Mouse (Mus musculus): ENCODE data around the gene Zfp26. TPM values are rescaled to one million over a fixed set of nuclear protein-coding genes. Genes with fewer than 3 reads are reported as not detected.

Gene Zfp26
- polyA plus RNA-seq (2016; fragmentation: Nextera tagmentation; extraction: Ambion mirVana), result 31.2 and 33.6 TPM in 2 replicates

GRCm38 (mm10) chr9:20459377-20460317 is at the start of gene Zfp26:
Gene Zfp26, minus strand, starts transcription at chr9:20460162.
- Histone ChIP-seq H3K27ac (peak within 1 kb of the TSS; percentile 87), H3K4me2 (replicated peaks) (peak within 1 kb of the TSS; percentile 71), H3K9ac (peak within 1 kb of the TSS; percentile 90), H3K27me3 (no peaks in the 10 kb centered on the region), H3K9me3 (replicated peaks) (no peaks in the 10 kb centered on the region), H3K4me3 (peak within 1 kb of the TSS; percentile 66), H3K4me1 (peaks cover 11% of the 10 kb centered on the region), H3K36me3 (peaks cover 19% of the 10 kb centered on the region)
- WGBS, result under 1% methylated on average over 48 of the region's 48 CpGs
- peak; percentile 92 for ATAC-seq (ENCODE audit: low FRiP score)

GRCm38 (mm10) chr9:20509676-20510075 is 49.7 kb upstream of the Zfp26 start:
- H3K4me3 ChIP-seq, result no peak overlapping the region
- no peak for ATAC-seq (ENCODE audit: low FRiP score)
- no peaks in the 10 kb centered on the region for H3K27me3 ChIP-seq
- no peaks in the 10 kb centered on the region for H3K9me3 ChIP-seq (replicated peaks)
- peaks cover 9% of the 10 kb centered on the region; the same call in 1 of the 2 replicates for H3K4me1 ChIP-seq
- H3K9ac ChIP-seq, result no peak overlapping the region
- no peak overlapping the region for H3K27ac ChIP-seq
- 88% methylated on average over 3 of the region's 3 CpGs for WGBS
- H3K36me3 ChIP-seq, result peaks cover 63% of the 10 kb centered on the region
- no peak overlapping the region for H3K4me2 ChIP-seq (replicated peaks)

DNA sequence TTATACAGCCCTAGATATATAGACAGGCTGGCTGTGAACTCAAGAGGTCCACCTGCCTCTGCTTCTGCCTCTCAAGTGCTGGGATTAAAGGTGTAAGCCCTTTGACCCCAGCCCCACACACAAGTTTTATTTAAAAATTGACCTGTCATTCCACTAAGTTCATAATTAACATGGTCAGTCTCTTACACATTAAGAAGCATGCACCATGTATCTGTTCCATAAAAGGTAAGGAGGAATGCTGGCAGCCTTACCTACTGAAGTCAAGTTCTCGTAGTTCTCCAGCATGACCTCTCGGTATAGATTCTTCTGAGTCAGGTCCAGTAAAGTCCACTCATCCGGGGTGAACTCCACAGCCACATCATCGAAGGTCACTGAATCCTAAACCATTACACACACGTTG is 44.8 kb upstream of the Zfp26 start:
- no peaks in the 10 kb centered on the region for H3K27me3 ChIP-seq
- H3K36me3 ChIP-seq, result peaks cover 80% of the 10 kb centered on the region
- H3K4me2 ChIP-seq (replicated peaks), result no peak overlapping the region
- H3K4me1 ChIP-seq, result no peaks in the 10 kb centered on the region
- no peak overlapping the region for H3K4me3 ChIP-seq
- ATAC-seq (ENCODE audit: low FRiP score), result no peak
- no peak overlapping the region for H3K27ac ChIP-seq
- no peak overlapping the region for H3K9ac ChIP-seq
- WGBS, result 90% methylated on average over 5 of the region's 5 CpGs
- no peaks in the 10 kb centered on the region for H3K9me3 ChIP-seq (replicated peaks)

DNA sequence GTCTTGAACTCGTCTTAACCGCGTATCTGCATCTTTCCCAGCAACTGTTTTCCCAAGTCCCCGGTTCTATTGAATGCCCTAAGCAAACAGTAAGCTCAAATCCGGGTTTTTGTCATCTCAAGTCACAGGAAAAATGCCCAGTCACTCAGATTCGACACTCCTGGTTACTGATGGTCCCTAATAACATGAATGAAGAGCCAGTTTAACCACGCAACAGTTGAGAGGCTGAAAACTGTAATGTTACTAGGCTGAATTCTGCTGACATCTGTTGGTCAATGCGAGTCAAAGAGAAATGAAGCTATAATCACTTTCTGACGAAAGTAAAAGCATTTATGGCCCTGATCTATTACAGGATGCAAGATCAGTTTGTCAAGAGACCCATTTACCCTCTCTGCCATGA is 33.3 kb upstream of the Zfp26 start:
- Histone ChIP-seq H3K27me3 (no peaks in the 10 kb centered on the region), H3K4me1 (peaks cover 28% of the 10 kb centered on the region), H3K9me3 (replicated peaks) (no peaks in the 10 kb centered on the region), H3K36me3 (peaks cover 25% of the 10 kb centered on the region), H3K9ac (peak overlapping the region; percentile 89), H3K4me3 (peak overlapping the region; percentile 88), H3K27ac (peak overlapping the region; percentile 97), H3K4me2 (replicated peaks) (peak overlapping the region; percentile 81)
- ATAC-seq (ENCODE audit: low FRiP score), result no peak
- WGBS, result 9% methylated on average over 9 of the region's 9 CpGs

GRCm38 (mm10) chr9:20492527-20493233 is 32.7 kb upstream of the Zfp26 start, which contains the start of gene Zfp426:
Gene Zfp426, minus strand, starts transcription at chr9:20492746.
- Histone ChIP-seq H3K27ac (peak within 1 kb of the TSS; percentile 97), H3K4me2 (replicated peaks) (peak within 1 kb of the TSS; percentile 81), H3K9me3 (replicated peaks) (no peaks in the 10 kb centered on the region), H3K4me1 (peaks cover 28% of the 10 kb centered on the region), H3K36me3 (peaks cover 20% of the 10 kb centered on the region), H3K4me3 (peak within 1 kb of the TSS; percentile 88), H3K9ac (peak within 1 kb of the TSS; percentile 89), H3K27me3 (no peaks in the 10 kb centered on the region)
- peak; percentile 96 for ATAC-seq (ENCODE audit: low FRiP score)
- WGBS, result 2% methylated on average over 40 of the region's 40 CpGs

DNA sequence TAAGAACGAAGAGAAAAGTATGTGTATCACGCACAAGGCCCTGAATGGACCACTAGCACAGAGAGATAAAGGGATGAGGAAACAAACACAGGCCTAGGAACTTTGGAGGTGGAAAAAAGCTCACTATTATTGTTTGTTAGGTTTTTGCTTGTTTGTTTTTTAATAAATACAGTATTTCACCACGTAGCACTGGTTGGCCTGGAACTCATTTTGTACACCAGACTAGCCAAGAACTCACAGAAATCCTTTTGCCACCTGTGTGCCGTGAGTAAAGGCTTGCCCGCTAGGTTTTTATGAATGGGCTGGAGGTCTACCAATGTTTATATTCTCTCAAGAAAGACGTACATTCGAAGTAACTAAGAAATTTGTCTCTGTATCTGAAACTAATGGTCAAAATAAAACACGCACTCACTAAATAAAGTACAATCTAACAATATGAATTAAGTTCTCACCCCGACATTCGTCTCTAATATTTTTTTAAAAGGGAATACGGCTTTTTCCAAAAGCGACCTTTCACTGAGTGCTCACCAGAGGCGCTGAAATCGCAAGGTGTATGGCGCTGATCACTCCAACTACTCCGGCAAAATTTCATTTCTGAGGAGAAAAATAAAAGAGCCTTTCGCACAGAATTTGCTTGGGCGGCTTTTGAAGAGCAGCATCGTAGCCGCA is 32.0 kb upstream of the Zfp26 start:
- ATAC-seq (ENCODE audit: low FRiP score), result no peak
- Histone ChIP-seq H3K4me2 (replicated peaks) (peak overlapping the region; percentile 81), H3K36me3 (peaks cover 14% of the 10 kb centered on the region), H3K27ac (peak overlapping the region; percentile 97), H3K27me3 (no peaks in the 10 kb centered on the region), H3K4me1 (peaks cover 28% of the 10 kb centered on the region), H3K4me3 (peak overlapping the region; percentile 88), H3K9ac (peak overlapping the region; percentile 89), H3K9me3 (replicated peaks) (no peaks in the 10 kb centered on the region)
- 15% methylated on average over 20 of the region's 20 CpGs for WGBS

- no peaks in the 10 kb centered on the region for H3K27me3 ChIP-seq
- H3K9me3 ChIP-seq (replicated peaks), result no peaks in the 10 kb centered on the region
- WGBS, result 91% methylated on average over 5 of the region's 5 CpGs
These were observed 29.6 kb upstream of the Zfp26 start for GRCm38 (mm10) chr9:20489536-20489935.

GRCm38 (mm10) chr9:20479396-20479795 is 19.4 kb upstream of the Zfp26 start:
- peaks cover 53% of the 10 kb centered on the region for H3K36me3 ChIP-seq
- H3K27me3 ChIP-seq, result no peaks in the 10 kb centered on the region
- WGBS, result 89% methylated on average over 5 of the region's 5 CpGs

More at GRCm38 (mm10) chr9:20489536-20489935, 29.6 kb upstream of the Zfp26 start:
- no peak overlapping the region for H3K4me2 ChIP-seq (replicated peaks)
- H3K27ac ChIP-seq, result no peak overlapping the region
- H3K4me1 ChIP-seq, result peaks cover 28% of the 10 kb centered on the region
- H3K9ac ChIP-seq, result 0 out of 2 replicates have a peak overlapping the region, but pooled peaks have one; percentile 18
- H3K36me3 ChIP-seq, result peaks cover 19% of the 10 kb centered on the region
- no peak overlapping the region for H3K4me3 ChIP-seq
- no peak for ATAC-seq (ENCODE audit: low FRiP score)

DNA sequence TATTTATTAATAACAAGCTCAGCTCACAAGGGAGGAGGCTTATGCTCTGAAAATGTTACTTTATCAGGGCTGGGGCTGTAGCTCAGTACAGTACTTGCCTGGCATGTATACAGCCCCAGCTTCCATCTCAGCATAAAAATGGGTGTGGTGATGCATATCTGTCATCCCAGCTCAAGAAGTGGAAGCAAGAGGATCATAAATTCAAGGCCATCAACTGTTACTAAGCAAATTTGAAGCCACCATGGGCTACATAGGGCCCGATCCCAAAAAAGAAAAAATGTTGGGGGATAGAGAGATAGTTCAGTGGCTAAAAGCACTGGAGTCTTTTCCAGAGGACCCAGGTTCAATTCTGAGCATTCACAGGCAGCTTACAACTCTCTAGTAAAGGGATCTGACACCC is 16.7 kb upstream of the Zfp26 start:
- Histone ChIP-seq H3K4me1 (no peaks in the 10 kb centered on the region), H3K4me2 (replicated peaks) (no peak overlapping the region), H3K4me3 (no peak overlapping the region), H3K27ac (no peak overlapping the region), H3K27me3 (no peaks in the 10 kb centered on the region), H3K9me3 (replicated peaks) (no peaks in the 10 kb centered on the region), H3K36me3 (peaks cover 64% of the 10 kb centered on the region), H3K9ac (no peak overlapping the region)
- ATAC-seq (ENCODE audit: low FRiP score), result no peak
- WGBS, result 93% methylated on average over 1 of the region's 1 CpGs

More at GRCm38 (mm10) chr9:20479396-20479795, 19.4 kb upstream of the Zfp26 start:
- H3K4me2 ChIP-seq (replicated peaks), result no peak overlapping the region
- H3K4me3 ChIP-seq, result no peak overlapping the region
- no peak for ATAC-seq (ENCODE audit: low FRiP score)
- H3K27ac ChIP-seq, result no peak overlapping the region
- H3K9me3 ChIP-seq (replicated peaks), result no peaks in the 10 kb centered on the region
- H3K9ac ChIP-seq, result no peak overlapping the region
- H3K4me1 ChIP-seq, result no peaks in the 10 kb centered on the region

- Histone ChIP-seq H3K9ac (no peak overlapping the region), H3K4me2 (replicated peaks) (no peak overlapping the region), H3K4me3 (no peak overlapping the region), H3K36me3 (peaks cover 33% of the 10 kb centered on the region), H3K27ac (no peak overlapping the region), H3K9me3 (replicated peaks) (peaks cover 10% of the 10 kb centered on the region), H3K4me1 (no peaks in the 10 kb centered on the region), H3K27me3 (no peaks in the 10 kb centered on the region)
- WGBS, result 56% methylated on average over 7 of the region's 7 CpGs
- peak; percentile 50; the same call in 1 of the 2 replicates for ATAC-seq (ENCODE audit: low FRiP score)
These were observed 6.9 kb upstream of the Zfp26 start for GRCm38 (mm10) chr9:20466761-20467442.

GRCm38 (mm10) chr9:20453647-20454046 is 6.3 kb downstream of the Zfp26 start:
- H3K36me3 ChIP-seq, result peaks cover 29% of the 10 kb centered on the region
- no peaks in the 10 kb centered on the region for H3K9me3 ChIP-seq (replicated peaks)
- no peaks in the 10 kb centered on the region for H3K27me3 ChIP-seq
- H3K4me3 ChIP-seq, result no peak overlapping the region
- no peak overlapping the region for H3K27ac ChIP-seq
- H3K9ac ChIP-seq, result no peak overlapping the region
- H3K4me1 ChIP-seq, result peaks cover 7% of the 10 kb centered on the region
- no peak overlapping the region for H3K4me2 ChIP-seq (replicated peaks)
- WGBS, result 90% methylated on average over 4 of the region's 4 CpGs
- no peak for ATAC-seq (ENCODE audit: low FRiP score)
